1 mouse cellular context compared by ENCODE assay signal in the genomic region with DNA sequence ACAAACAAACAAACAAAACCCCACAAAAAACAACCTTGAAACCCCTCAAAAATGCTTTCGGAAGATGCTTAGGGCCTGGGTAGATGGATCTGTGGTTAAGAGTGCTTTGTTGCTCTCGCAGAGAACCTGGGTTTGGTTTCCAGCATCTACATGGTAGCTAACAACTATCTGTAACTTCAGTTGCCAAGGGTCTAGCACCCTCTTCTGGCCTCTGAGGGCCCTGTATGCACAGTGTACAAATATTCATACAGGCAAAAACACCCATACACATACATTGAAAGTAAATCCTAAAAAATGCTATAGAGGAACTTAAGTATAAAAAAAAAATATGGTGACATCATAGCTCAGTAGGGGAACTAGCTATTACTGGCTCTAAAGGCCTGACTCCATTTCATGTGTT.
A peak's percentile ranks its signal among the peaks of the same experiment; 100 is the strongest.
TF ChIP-seq lines count a peak whose summit lies in the region.

No protein-coding gene starts in this region.

TF ChIP-seq in MEL, 35 proteins besides CTCF, POLR2A, EP300 and RAD21 (continued from another document):
- peak; percentile 59 for TF ChIP-seq SMC3 (IDR thresholded peaks at IDR 0.05; ENCODE audit: low read depth, low read length)
- no peak for TF ChIP-seq ZNF384 (IDR thresholded peaks at IDR 0.05; ENCODE audit: low read depth, low read length)
